Mouse (Mus musculus): ENCODE measurements around the gene Dennd1b.

Dennd1b gene

DNA sequence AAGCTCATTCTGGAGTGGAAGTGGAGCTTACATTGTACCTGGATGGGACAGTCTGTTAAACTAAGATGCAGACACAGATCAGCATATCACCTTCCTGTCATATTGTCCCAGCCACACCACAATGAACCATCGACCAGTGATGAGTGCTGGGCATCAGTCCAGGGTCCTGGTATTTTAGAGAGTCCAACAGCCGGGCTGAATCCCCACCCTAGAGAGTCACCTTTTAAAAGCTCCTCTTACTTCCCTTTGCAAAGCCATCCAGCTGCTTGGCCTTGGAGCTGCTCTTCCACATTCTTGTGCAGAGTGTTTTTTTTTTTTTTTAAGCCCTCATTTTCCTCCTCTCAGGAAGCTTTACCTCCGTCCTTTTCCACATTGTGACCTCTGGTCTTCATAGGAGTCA lies 33.2 kb upstream of the Dennd1b start:
- TF ChIP-seq CTCF (conservative IDR thresholded peaks at IDR 0.05; ENCODE audit: low read length): no peak
- Histone ChIP-seq H3K4me3 (replicated peaks; ENCODE audit: low read length) (no peak overlapping the region), H3K36me3 (ENCODE audit: insufficient read depth, low read length) (no peaks in the 10 kb centered on the region), H3K9me3 (ENCODE audit: low read length) (no peaks in the 10 kb centered on the region), H3K4me1 (replicated peaks; ENCODE audit: low read depth, low read length) (0 out of 2 replicates have a peak, but pooled peaks cover 4% of the 10 kb centered on the region), H3K27me3 (ENCODE audit: insufficient read depth, low read length) (no peaks in the 10 kb centered on the region)

DNA sequence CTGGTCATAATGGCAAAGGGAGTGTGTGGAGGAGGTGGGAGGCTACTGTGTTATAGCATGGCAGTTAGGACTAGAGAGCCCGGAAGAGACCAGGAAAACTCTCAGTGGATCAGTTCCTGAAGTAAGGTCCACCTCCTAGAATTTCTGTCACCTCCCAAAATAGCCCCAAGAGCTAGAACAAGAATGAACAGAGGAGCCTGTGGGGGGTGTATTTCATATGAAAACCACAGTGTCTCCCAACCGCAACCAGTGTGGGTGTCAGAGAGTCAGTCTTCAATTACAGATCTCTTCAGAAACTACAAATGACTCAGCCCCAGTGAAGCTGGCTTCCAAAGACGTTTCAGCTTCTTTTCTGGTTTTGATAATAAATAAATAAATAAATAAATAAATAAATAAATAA lies 32.4 kb upstream of the Dennd1b start:
- TF ChIP-seq NANOG (IDR thresholded peaks at IDR 0.05; ENCODE audit: borderline replicate concordance, low read length) (no peak), CTCF (conservative IDR thresholded peaks at IDR 0.05; ENCODE audit: low read length) (no peak), POU5F1 (IDR thresholded peaks at IDR 0.05; ENCODE audit: borderline replicate concordance, low read length) (no peak)
- H3K4me1 ChIP-seq (replicated peaks; ENCODE audit: low read depth, low read length): 0 out of 2 replicates have a peak, but pooled peaks cover 4% of the 10 kb centered on the region
- H3K4me3 ChIP-seq (replicated peaks; ENCODE audit: low read length): no peak overlapping the region
- no peaks in the 10 kb centered on the region for H3K9me3 ChIP-seq (ENCODE audit: low read length)
- H3K27me3 ChIP-seq (ENCODE audit: insufficient read depth, low read length): no peaks in the 10 kb centered on the region
- H3K36me3 ChIP-seq (ENCODE audit: insufficient read depth, low read length): no peaks in the 10 kb centered on the region

GRCm38 (mm10) chr1:138936169-138936568 lies 27.1 kb upstream of the Dennd1b start:
- Histone ChIP-seq H3K36me3 (ENCODE audit: insufficient read depth, low read length) (no peaks in the 10 kb centered on the region), H3K4me3 (replicated peaks; ENCODE audit: low read length) (no peak overlapping the region), H3K9me3 (ENCODE audit: low read length) (no peaks in the 10 kb centered on the region), H3K4me1 (replicated peaks; ENCODE audit: low read depth, low read length) (no peaks in the 10 kb centered on the region), H3K27me3 (ENCODE audit: insufficient read depth, low read length) (no peaks in the 10 kb centered on the region)
- TF ChIP-seq POU5F1 (IDR thresholded peaks at IDR 0.05; ENCODE audit: borderline replicate concordance, low read length) (no peak), NANOG (IDR thresholded peaks at IDR 0.05; ENCODE audit: borderline replicate concordance, low read length) (no peak), CTCF (conservative IDR thresholded peaks at IDR 0.05; ENCODE audit: low read length) (no peak)

- TF ChIP-seq POU5F1 (IDR thresholded peaks at IDR 0.05; ENCODE audit: borderline replicate concordance, low read length): no peak
- no peak for TF ChIP-seq NANOG (IDR thresholded peaks at IDR 0.05; ENCODE audit: borderline replicate concordance, low read length)
- TF ChIP-seq CTCF (conservative IDR thresholded peaks at IDR 0.05; ENCODE audit: low read length): no peak
- no peaks in the 10 kb centered on the region for H3K27me3 ChIP-seq (ENCODE audit: insufficient read depth, low read length)
- H3K4me3 ChIP-seq (replicated peaks; ENCODE audit: low read length): no peak overlapping the region
- no peaks in the 10 kb centered on the region for H3K36me3 ChIP-seq (ENCODE audit: insufficient read depth, low read length)
- H3K4me1 ChIP-seq (replicated peaks; ENCODE audit: low read depth, low read length): no peaks in the 10 kb centered on the region
- H3K9me3 ChIP-seq (ENCODE audit: low read length): no peaks in the 10 kb centered on the region
Measured at GRCm38 (mm10) chr1:138937686-138938370, 25.4 kb upstream of the Dennd1b start.

DNA sequence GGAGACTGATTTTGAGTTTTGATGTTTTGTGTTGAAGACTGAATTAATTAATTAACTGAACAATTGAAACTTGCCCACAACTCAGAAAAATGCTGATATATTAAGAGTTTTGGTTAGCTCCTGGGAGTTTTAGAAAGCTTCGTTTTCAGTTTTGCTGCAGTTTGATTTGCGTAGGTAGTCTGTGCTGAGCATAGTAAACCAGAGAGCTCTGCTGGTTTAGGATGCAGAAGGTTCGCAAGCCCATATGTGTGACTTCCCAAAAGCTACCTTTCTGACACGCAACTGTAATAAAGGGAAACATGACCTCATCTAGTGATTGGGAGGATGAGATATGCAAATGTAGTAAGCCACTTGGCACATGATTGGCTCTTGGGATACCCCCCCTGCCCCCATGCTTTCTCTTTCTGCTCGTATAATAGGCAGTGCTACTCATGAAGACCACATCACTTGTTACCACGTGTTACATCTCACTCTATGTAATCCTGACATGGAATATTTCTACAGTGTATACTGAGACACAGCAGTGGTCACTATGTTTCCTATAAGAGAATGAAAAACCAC lies 23.6 kb upstream of the Dennd1b start:
- no peaks in the 10 kb centered on the region for H3K9me3 ChIP-seq (ENCODE audit: low read length)
- H3K4me1 ChIP-seq (replicated peaks; ENCODE audit: low read depth, low read length): no peaks in the 10 kb centered on the region
- no peak for TF ChIP-seq POU5F1 (IDR thresholded peaks at IDR 0.05; ENCODE audit: borderline replicate concordance, low read length)
- no peak for TF ChIP-seq CTCF (conservative IDR thresholded peaks at IDR 0.05; ENCODE audit: low read length)
- TF ChIP-seq NANOG (IDR thresholded peaks at IDR 0.05; ENCODE audit: borderline replicate concordance, low read length): no peak
- H3K4me3 ChIP-seq (replicated peaks; ENCODE audit: low read length): no peak overlapping the region
- H3K27me3 ChIP-seq (ENCODE audit: insufficient read depth, low read length): no peaks in the 10 kb centered on the region
- no peaks in the 10 kb centered on the region for H3K36me3 ChIP-seq (ENCODE audit: insufficient read depth, low read length)

- Histone ChIP-seq H3K4me3 (replicated peaks; ENCODE audit: low read length) (no peak overlapping the region), H3K36me3 (ENCODE audit: insufficient read depth, low read length) (no peaks in the 10 kb centered on the region), H3K9me3 (ENCODE audit: low read length) (no peaks in the 10 kb centered on the region), H3K27me3 (ENCODE audit: insufficient read depth, low read length) (no peaks in the 10 kb centered on the region), H3K4me1 (replicated peaks; ENCODE audit: low read depth, low read length) (no peaks in the 10 kb centered on the region)
- TF ChIP-seq CTCF (conservative IDR thresholded peaks at IDR 0.05; ENCODE audit: low read length) (no peak), POU5F1 (IDR thresholded peaks at IDR 0.05; ENCODE audit: borderline replicate concordance, low read length) (no peak), NANOG (IDR thresholded peaks at IDR 0.05; ENCODE audit: borderline replicate concordance, low read length) (no peak)
Measured at GRCm38 (mm10) chr1:138940407-138940806, 22.8 kb upstream of the Dennd1b start.

DNA sequence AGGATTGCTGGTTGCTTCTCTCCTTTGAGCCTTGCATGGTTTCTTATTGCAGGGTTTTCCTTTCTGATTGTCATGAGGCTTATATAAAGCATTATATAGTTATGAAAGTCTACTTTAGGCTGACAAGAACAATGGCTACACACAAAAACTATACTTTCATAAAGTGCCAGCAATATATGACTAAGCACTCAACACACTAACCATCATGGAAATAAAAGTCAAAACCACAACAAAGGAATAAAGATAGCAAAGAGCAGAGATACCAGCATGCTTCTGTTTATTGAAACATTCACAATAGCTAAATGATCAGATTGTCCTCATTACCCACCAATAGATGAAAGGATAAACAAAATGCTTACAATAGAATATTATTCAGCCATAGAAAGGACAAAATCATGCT lies 11.1 kb upstream of the Dennd1b start:
- TF ChIP-seq NANOG (IDR thresholded peaks at IDR 0.05; ENCODE audit: borderline replicate concordance, low read length) (no peak), POU5F1 (IDR thresholded peaks at IDR 0.05; ENCODE audit: borderline replicate concordance, low read length) (no peak), CTCF (conservative IDR thresholded peaks at IDR 0.05; ENCODE audit: low read length) (no peak)
- Histone ChIP-seq H3K27me3 (ENCODE audit: insufficient read depth, low read length) (no peaks in the 10 kb centered on the region; the same call in 1 of the 2 replicates), H3K36me3 (ENCODE audit: insufficient read depth, low read length) (no peaks in the 10 kb centered on the region), H3K4me3 (replicated peaks; ENCODE audit: low read length) (no peak overlapping the region), H3K4me1 (replicated peaks; ENCODE audit: low read depth, low read length) (peaks cover 18% of the 10 kb centered on the region), H3K9me3 (ENCODE audit: low read length) (peaks cover 15% of the 10 kb centered on the region)

- Histone ChIP-seq H3K36me3 (ENCODE audit: insufficient read depth, low read length) (no peaks in the 10 kb centered on the region), H3K4me1 (replicated peaks; ENCODE audit: low read depth, low read length) (peaks cover 28% of the 10 kb centered on the region), H3K27me3 (ENCODE audit: insufficient read depth, low read length) (no peaks in the 10 kb centered on the region; the same call in 1 of the 2 replicates), H3K9me3 (ENCODE audit: low read length) (peaks cover 15% of the 10 kb centered on the region), H3K4me3 (replicated peaks; ENCODE audit: low read length) (no peak overlapping the region)
- TF ChIP-seq POU5F1 (IDR thresholded peaks at IDR 0.05; ENCODE audit: borderline replicate concordance, low read length) (no peak), CTCF (conservative IDR thresholded peaks at IDR 0.05; ENCODE audit: low read length) (no peak), NANOG (IDR thresholded peaks at IDR 0.05; ENCODE audit: borderline replicate concordance, low read length) (no peak)
Measured at GRCm38 (mm10) chr1:138954978-138955377, 8.3 kb upstream of the Dennd1b start.

GRCm38 (mm10) chr1:138955455-138955854 lies 7.8 kb upstream of the Dennd1b start:
- Histone ChIP-seq H3K4me1 (replicated peaks; ENCODE audit: low read depth, low read length) (peaks cover 30% of the 10 kb centered on the region), H3K4me3 (replicated peaks; ENCODE audit: low read length) (no peak overlapping the region), H3K27me3 (ENCODE audit: insufficient read depth, low read length) (no peaks in the 10 kb centered on the region; the same call in 1 of the 2 replicates), H3K36me3 (ENCODE audit: insufficient read depth, low read length) (no peaks in the 10 kb centered on the region), H3K9me3 (ENCODE audit: low read length) (peaks cover 11% of the 10 kb centered on the region)
- TF ChIP-seq POU5F1 (IDR thresholded peaks at IDR 0.05; ENCODE audit: borderline replicate concordance, low read length) (no peak), CTCF (conservative IDR thresholded peaks at IDR 0.05; ENCODE audit: low read length) (no peak), NANOG (IDR thresholded peaks at IDR 0.05; ENCODE audit: borderline replicate concordance, low read length) (no peak)

Data from E14TG2a.4 (cell line).